Mouse (Mus musculus) intestine, embryonic 14.5 days (tissue): ENCODE data around the gene Igsf23. TPM values are rescaled to one million over a fixed set of nuclear protein-coding genes. Genes with fewer than 3 reads are reported as not detected.

Experiments
- polyA plus RNA-seq: library from polyadenylated mRNA; unstranded; fragments of >200 nt; fragmentation: Nextera tagmentation; extraction: Ambion mirVana; gene quantifications from 2 replicates; pipeline ENCODE4 v1.2.1, GENCODE M21; 2014

Igsf23 gene
- polyA plus RNA-seq, 1 experiment from 2014 or later = 1.7 TPM

Other genes with a start within 250 kb of the Igsf23 start
- 143 and 174 TPM in 2 replicates for gene Tomm40, start 235.3 kb downstream of the Igsf23 start, polyA plus RNA-seq
- 136 TPM in 2 replicates for gene Nectin2, start 200.3 kb downstream of the Igsf23 start, polyA plus RNA-seq
- gene Bcam, start 179.7 kb downstream of the Igsf23 start, polyA plus RNA-seq = 89.6 and 93.4 TPM in 2 replicates
- gene Cblc, start 153.9 kb downstream of the Igsf23 start, polyA plus RNA-seq = 13.5 and 14.0 TPM in 2 replicates
- gene Bcl3, start 128.0 kb downstream of the Igsf23 start, polyA plus RNA-seq = 9.5 and 13.5 TPM in 2 replicates
- gene Gm19345, start 98.8 kb downstream of the Igsf23 start, polyA plus RNA-seq = 0.31 and 0.42 TPM in 2 replicates
- not detected in 2 replicates for gene Ceacam16, start 89.5 kb downstream of the Igsf23 start, polyA plus RNA-seq
- gene Ceacam19, start 62.8 kb downstream of the Igsf23 start, polyA plus RNA-seq = not detected in 2 replicates
- gene Pvr, start 29.6 kb downstream of the Igsf23 start, polyA plus RNA-seq = 10.6 and 11.9 TPM in 2 replicates
- 0.05 TPM in 1 of 2 replicates, not detected in the other for gene Ceacam20, start 14.7 kb upstream of the Igsf23 start, polyA plus RNA-seq
- not detected in 2 replicates for gene Nlrp9b, start 40.7 kb upstream of the Igsf23 start, polyA plus RNA-seq
- gene Vmn1r91, start 148.9 kb upstream of the Igsf23 start, polyA plus RNA-seq = not detected in 2 replicates
- not detected in 2 replicates for gene Gm16442, start 171.8 kb upstream of the Igsf23 start, polyA plus RNA-seq
- not detected in 2 replicates for gene Vmn1r93, start 188.3 kb upstream of the Igsf23 start, polyA plus RNA-seq
- gene Vmn1r94, start 217.6 kb upstream of the Igsf23 start, polyA plus RNA-seq = not detected in 2 replicates
- not detected in 2 replicates for gene Vmn1r95, start 243.0 kb upstream of the Igsf23 start, polyA plus RNA-seq